Mouse (Mus musculus) midbrain, embryonic 16.5 days (tissue): Measurements from ENCODE around the gene Galnt7. TPM values are rescaled to one million over a fixed set of nuclear protein-coding genes. Genes with fewer than 3 reads are reported as not detected.

Source experiments
- ATAC-seq: fragments of 200-750 bp; cut with Nextera tagmentation; 2 replicates; pipeline ENCODE4 v1.8.0; 2017; ENCODE audit warnings: moderate TSS enrichment
- H3K27ac ChIP-seq: fragments of 300-500 bp; sonication (generic); 2 replicates; pipeline ENCODE4 v1.5.1; 2014; ENCODE audit warnings: mild to moderate bottlenecking, low read length, mixed read lengths
- H3K27me3 ChIP-seq: fragments of 300-500 bp; sonication (generic); 2 replicates; pipeline ENCODE4 v1.6.1; 2014; ENCODE audit warnings: low read depth, low read length, mixed read lengths; ENCODE audit not compliant: control insufficient read depth, insufficient read depth
- H3K36me3 ChIP-seq: fragments of 300-500 bp; sonication (generic); 2 replicates; pipeline ENCODE4 v1.6.1; 2014; ENCODE audit warnings: mild to moderate bottlenecking, low read length, moderate library complexity, mixed read lengths; ENCODE audit not compliant: control insufficient read depth, insufficient read depth
- H3K4me1 ChIP-seq: fragments of 300-500 bp; sonication (generic); 2 replicates; pipeline ENCODE4 v1.6.1; 2014; ENCODE audit warnings: mild to moderate bottlenecking, low read length, mixed read lengths; ENCODE audit not compliant: control insufficient read depth, insufficient read depth
- H3K4me2 ChIP-seq: fragments of 300-500 bp; sonication (generic); 2 replicates; pipeline ENCODE4 v1.6.1; 2014; ENCODE audit warnings: mild to moderate bottlenecking, low read length, mixed read lengths
- H3K4me3 ChIP-seq: fragments of 300-500 bp; sonication (generic); 2 replicates; pipeline ENCODE4 v1.5.1; 2014; ENCODE audit warnings: low read depth, mild to moderate bottlenecking, low read length, moderate library complexity, mixed read lengths
- H3K9ac ChIP-seq: fragments of 300-500 bp; sonication (generic); 2 replicates; pipeline ENCODE4 v1.6.1; 2014; ENCODE audit warnings: low read depth, low read length, mixed read lengths
- H3K9me3 ChIP-seq: fragments of 300-500 bp; sonication (generic); replicated peaks from 2 replicates; pipeline ENCODE4 v1.6.1; 2014; ENCODE audit warnings: mild to moderate bottlenecking, low read length, mixed read lengths; ENCODE audit not compliant: control insufficient read depth, poor library complexity, severe bottlenecking
- WGBS: fragments of 180-500 bp; shearing (Covaris S2); extraction: QIAGEN DNeasy Blood & Tissue Kit; methylation state at CpG from one replicate; pipeline ENCODE4 v1.1.7; 2014; 5-methylcytosine and 5-hydroxymethylcytosine counted together
- polyA plus RNA-seq: library from polyadenylated mRNA; unstranded; fragments of >200 nt; fragmentation: Nextera tagmentation; extraction: Ambion mirVana; gene quantifications from 2 replicates; pipeline ENCODE4 v1.2.1, GENCODE M21; 2015

Galnt7 gene
- polyA plus RNA-seq, 1 experiment from 2014 or later, result 8.2 TPM

DNA sequence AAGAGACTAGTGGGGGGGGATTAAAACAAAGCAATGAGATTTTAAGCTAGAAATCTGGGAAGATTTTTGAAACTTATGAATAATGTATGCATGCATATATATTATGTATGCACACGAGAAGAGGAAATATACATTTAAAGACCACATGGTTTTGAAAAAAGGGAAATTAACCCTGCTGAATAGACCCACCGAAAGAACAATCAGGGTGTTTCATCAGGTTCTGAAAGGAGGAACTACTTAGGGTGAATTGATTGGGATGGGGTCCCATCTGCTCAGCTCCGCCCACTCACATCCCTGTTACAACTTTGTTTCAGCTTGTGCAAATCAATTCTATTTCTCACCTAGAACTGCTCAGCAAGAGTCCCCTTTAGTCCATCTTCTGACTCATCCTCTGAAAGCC, 57.0 kb downstream of the Galnt7 start:
- no peak overlapping the region for H3K27ac ChIP-seq
- H3K4me3 ChIP-seq, result no peak overlapping the region
- no peaks in the 10 kb centered on the region for H3K36me3 ChIP-seq
- 49% methylated on average over 3 of the region's 3 CpGs for WGBS
- no peak for ATAC-seq
- no peak overlapping the region for H3K9ac ChIP-seq
- H3K9me3 ChIP-seq, result no peaks in the 10 kb centered on the region
- H3K4me1 ChIP-seq, result 0 out of 2 replicates have a peak, but pooled peaks cover 2% of the 10 kb centered on the region
- no peaks in the 10 kb centered on the region for H3K27me3 ChIP-seq
- H3K4me2 ChIP-seq, result no peak overlapping the region

- H3K36me3 ChIP-seq, result no peaks in the 10 kb centered on the region
- no peak overlapping the region for H3K4me2 ChIP-seq
- no peak for ATAC-seq
- no peak overlapping the region for H3K4me3 ChIP-seq
- no peaks in the 10 kb centered on the region for H3K27me3 ChIP-seq
- H3K4me1 ChIP-seq, result no peaks in the 10 kb centered on the region
- no peak overlapping the region for H3K27ac ChIP-seq
- no peaks in the 10 kb centered on the region for H3K9me3 ChIP-seq
- H3K9ac ChIP-seq, result no peak overlapping the region
- 56% methylated on average over 6 of the region's 6 CpGs for WGBS
Measured at GRCm38 (mm10) chr8:57594175-57594885, 58.5 kb downstream of the Galnt7 start.

DNA sequence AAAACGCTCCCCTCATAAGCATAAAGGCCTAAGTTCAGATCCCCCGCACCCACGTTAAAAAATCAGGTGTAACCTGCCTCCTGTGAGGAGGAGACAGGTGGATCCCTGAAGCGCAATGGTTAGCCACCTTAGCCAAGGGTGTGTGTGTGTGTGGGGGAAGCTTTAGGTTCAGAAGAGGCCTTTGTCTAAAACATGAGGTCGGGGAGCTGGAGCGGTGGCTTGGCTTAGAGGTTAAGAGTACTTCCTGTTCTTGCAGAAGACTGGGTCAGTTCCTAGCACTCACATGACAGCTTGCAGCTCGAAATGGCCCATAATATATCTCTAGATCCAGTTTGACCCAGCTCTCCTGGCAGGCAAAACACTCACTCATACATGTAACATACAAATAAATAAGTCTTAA, 60.2 kb downstream of the Galnt7 start:
- Histone ChIP-seq H3K9ac (no peak overlapping the region), H3K27ac (no peak overlapping the region), H3K4me3 (no peak overlapping the region), H3K36me3 (no peaks in the 10 kb centered on the region), H3K4me2 (no peak overlapping the region), H3K9me3 (no peaks in the 10 kb centered on the region), H3K4me1 (no peaks in the 10 kb centered on the region), H3K27me3 (no peaks in the 10 kb centered on the region)
- WGBS, result 86% methylated on average over 7 of the region's 7 CpGs
- no peak for ATAC-seq

GRCm38 (mm10) chr8:57591681-57592080, 61.2 kb downstream of the Galnt7 start:
- Histone ChIP-seq H3K9ac (no peak overlapping the region), H3K27me3 (no peaks in the 10 kb centered on the region), H3K27ac (no peak overlapping the region), H3K36me3 (no peaks in the 10 kb centered on the region), H3K4me2 (no peak overlapping the region), H3K4me1 (no peaks in the 10 kb centered on the region), H3K4me3 (no peak overlapping the region), H3K9me3 (no peaks in the 10 kb centered on the region)
- no peak for ATAC-seq
- whole genome bisulfite sequencing, result 97% methylated on average over 4 of the region's 4 CpGs

DNA sequence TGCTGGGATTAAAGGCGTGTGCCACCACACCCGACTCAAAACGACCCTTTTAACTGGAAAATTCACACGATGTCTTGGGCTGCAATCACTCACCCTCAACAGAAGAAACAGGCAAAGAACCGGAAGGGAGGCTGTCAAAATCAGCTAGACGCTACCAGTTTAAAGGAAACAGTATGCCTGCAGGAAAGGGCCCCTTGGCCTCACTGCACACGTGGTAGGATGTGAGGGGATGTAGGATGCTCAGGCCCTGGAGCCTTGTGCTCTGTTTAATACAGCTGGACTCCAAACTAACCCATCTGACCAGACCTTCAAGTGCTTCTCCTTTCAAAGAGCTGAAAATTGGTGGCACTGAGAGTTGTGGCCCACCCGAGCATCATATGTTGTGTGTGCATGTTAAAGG, 62.8 kb downstream of the Galnt7 start:
- 90% methylated on average over 8 of the region's 8 CpGs for WGBS
- Histone ChIP-seq H3K4me3 (no peak overlapping the region), H3K27ac (no peak overlapping the region), H3K36me3 (no peaks in the 10 kb centered on the region), H3K9ac (no peak overlapping the region), H3K4me1 (no peaks in the 10 kb centered on the region), H3K4me2 (no peak overlapping the region), H3K9me3 (no peaks in the 10 kb centered on the region), H3K27me3 (no peaks in the 10 kb centered on the region)
- no peak for ATAC-seq

GRCm38 (mm10) chr8:57589176-57589575, 63.7 kb downstream of the Galnt7 start:
- Histone ChIP-seq H3K4me2 (no peak overlapping the region), H3K9ac (no peak overlapping the region), H3K27ac (no peak overlapping the region), H3K27me3 (no peaks in the 10 kb centered on the region), H3K36me3 (no peaks in the 10 kb centered on the region), H3K4me1 (no peaks in the 10 kb centered on the region), H3K9me3 (no peaks in the 10 kb centered on the region), H3K4me3 (no peak overlapping the region)
- ATAC-seq, result no peak
- 92% methylated on average over 9 of the region's 9 CpGs for WGBS

GRCm38 (mm10) chr8:57588604-57589003, 64.2 kb downstream of the Galnt7 start:
- Histone ChIP-seq H3K9me3 (no peaks in the 10 kb centered on the region), H3K9ac (no peak overlapping the region), H3K4me2 (no peak overlapping the region), H3K27ac (no peak overlapping the region), H3K4me1 (no peaks in the 10 kb centered on the region), H3K36me3 (no peaks in the 10 kb centered on the region), H3K4me3 (no peak overlapping the region), H3K27me3 (no peaks in the 10 kb centered on the region)
- ATAC-seq, result no peak
- 98% methylated on average over 1 of the region's 1 CpGs for WGBS

GRCm38 (mm10) chr8:57586667-57587066, 66.2 kb downstream of the Galnt7 start:
- Histone ChIP-seq H3K4me1 (no peaks in the 10 kb centered on the region), H3K27me3 (no peaks in the 10 kb centered on the region), H3K4me3 (no peak overlapping the region), H3K9ac (no peak overlapping the region), H3K27ac (no peak overlapping the region), H3K4me2 (no peak overlapping the region), H3K9me3 (no peaks in the 10 kb centered on the region), H3K36me3 (no peaks in the 10 kb centered on the region)
- ATAC-seq, result no peak
- 78% methylated on average over 3 of the region's 4 CpGs for WGBS

- Histone ChIP-seq H3K4me2 (no peak overlapping the region), H3K27me3 (no peaks in the 10 kb centered on the region), H3K9me3 (no peaks in the 10 kb centered on the region), H3K36me3 (no peaks in the 10 kb centered on the region), H3K4me3 (no peak overlapping the region), H3K4me1 (no peaks in the 10 kb centered on the region), H3K9ac (no peak overlapping the region), H3K27ac (no peak overlapping the region)
- no peak for ATAC-seq
- WGBS, result 58% methylated on average over 3 of the region's 3 CpGs
Measured at GRCm38 (mm10) chr8:57585831-57586230, 67.0 kb downstream of the Galnt7 start.
